Mouse (Mus musculus) heart, embryonic 16.5 days (tissue): Measurements from ENCODE around the gene Zfp719. TPM values are rescaled to one million over a fixed set of nuclear protein-coding genes. Genes with fewer than 3 reads are reported as not detected.

Experiments used
- ATAC-seq: fragments of 200-750 bp; cut with Nextera tagmentation; replicated peaks from 2 replicates; pipeline ENCODE4 v1.8.0; 2017; ENCODE audit warnings: moderate number of reproducible peaks; ENCODE audit not compliant: insufficient read depth, low FRiP score; ENCODE audit errors: extremely low read depth
- H3K27ac ChIP-seq: fragments of 300-500 bp; sonication (generic); 2 replicates; pipeline ENCODE4 v1.5.1; 2014; ENCODE audit warnings: mild to moderate bottlenecking, low read length, control low read depth, moderate library complexity
- H3K27me3 ChIP-seq: fragments of 300-500 bp; sonication (generic); 2 replicates; pipeline ENCODE4 v1.6.1; 2014; ENCODE audit warnings: low read length, mixed read lengths; ENCODE audit not compliant: control insufficient read depth, insufficient read depth
- H3K36me3 ChIP-seq: fragments of 300-500 bp; sonication (generic); 2 replicates; pipeline ENCODE4 v1.6.1; 2014; ENCODE audit not compliant: control insufficient read depth, insufficient read depth
- H3K4me1 ChIP-seq: fragments of 300-500 bp; sonication (generic); 2 replicates; pipeline ENCODE4 v1.6.1; 2014; ENCODE audit warnings: low read length, mixed read lengths; ENCODE audit not compliant: control insufficient read depth, insufficient read depth
- H3K4me2 ChIP-seq: fragments of 300-500 bp; sonication (generic); 2 replicates; pipeline ENCODE4 v1.6.1; 2014; ENCODE audit warnings: low read depth, mild to moderate bottlenecking, control low read depth, low read length
- H3K4me3 ChIP-seq: fragments of 300-500 bp; sonication (generic); 2 replicates; pipeline ENCODE4 v1.5.1; 2014; ENCODE audit warnings: mild to moderate bottlenecking, control low read depth, low read length
- H3K9ac ChIP-seq: fragments of 300-500 bp; sonication (generic); 2 replicates; pipeline ENCODE4 v1.6.1; 2014; ENCODE audit warnings: low read length, control low read depth
- H3K9me3 ChIP-seq: fragments of 300-500 bp; sonication (generic); replicated peaks from 2 replicates; pipeline ENCODE4 v1.6.1; 2016; ENCODE audit warnings: low read length; ENCODE audit not compliant: control insufficient read depth
- WGBS: fragments of 180-500 bp; shearing (Covaris S2); extraction: QIAGEN DNeasy Blood & Tissue Kit; methylation state at CpG from one replicate; pipeline ENCODE4 v1.1.7; 2014; 5-methylcytosine and 5-hydroxymethylcytosine counted together
- polyA plus RNA-seq: library from polyadenylated mRNA; unstranded; fragments of >200 nt; fragmentation: Nextera tagmentation; extraction: Ambion mirVana; gene quantifications from 2 replicates; pipeline ENCODE4 v1.2.1, GENCODE M21; 2015

The Zfp719 gene
- 7.4 TPM in 2 replicates for polyA plus RNA-seq

- H3K36me3 ChIP-seq, result peaks cover 11% of the 10 kb centered on the region
- H3K9me3 ChIP-seq, result no peaks in the 10 kb centered on the region
- peak; percentile 98 for ATAC-seq
- peak within 1 kb of the TSS; percentile 61 for H3K4me3 ChIP-seq
- peak within 1 kb of the TSS; percentile 68 for H3K9ac ChIP-seq
- peak within 1 kb of the TSS; percentile 87 for H3K27ac ChIP-seq
- no peaks in the 10 kb centered on the region for H3K27me3 ChIP-seq
- peak within 1 kb of the TSS; percentile 89 for H3K4me2 ChIP-seq
- WGBS, result under 1% methylated on average over 37 of the region's 37 CpGs
- H3K4me1 ChIP-seq, result peaks cover 7% of the 10 kb centered on the region
These were observed at the start of gene Zfp719 for GRCm38 (mm10) chr7:43579440-43580171. TSS of gene Zfp719 (plus strand) at chr7:43579610.

GRCm38 (mm10) chr7:43530216-43530785 lies 49.1 kb upstream of the Zfp719 start:
- 66% methylated on average over 8 of the region's 8 CpGs for WGBS
- Histone ChIP-seq H3K27ac (no peak overlapping the region), H3K4me1 (no peaks in the 10 kb centered on the region), H3K4me2 (no peak overlapping the region), H3K27me3 (no peaks in the 10 kb centered on the region), H3K4me3 (no peak overlapping the region), H3K9me3 (no peaks in the 10 kb centered on the region), H3K9ac (no peak overlapping the region), H3K36me3 (no peaks in the 10 kb centered on the region)
- no peak for ATAC-seq

GRCm38 (mm10) chr7:43532936-43533505 lies 46.4 kb upstream of the Zfp719 start:
- ATAC-seq, result no peak
- no peak overlapping the region for H3K4me2 ChIP-seq
- no peaks in the 10 kb centered on the region for H3K36me3 ChIP-seq
- H3K9me3 ChIP-seq, result no peaks in the 10 kb centered on the region
- H3K4me3 ChIP-seq, result no peak overlapping the region
- H3K9ac ChIP-seq, result no peak overlapping the region
- 78% methylated on average over 9 of the region's 9 CpGs for WGBS
- H3K27me3 ChIP-seq, result no peaks in the 10 kb centered on the region
- H3K27ac ChIP-seq, result no peak overlapping the region
- no peaks in the 10 kb centered on the region for H3K4me1 ChIP-seq

- no peak overlapping the region for H3K9ac ChIP-seq
- 63% methylated on average over 4 of the region's 4 CpGs for WGBS
- no peak overlapping the region for H3K27ac ChIP-seq
- ATAC-seq, result no peak
- H3K27me3 ChIP-seq, result no peaks in the 10 kb centered on the region
- H3K4me3 ChIP-seq, result no peak overlapping the region
- H3K9me3 ChIP-seq, result no peaks in the 10 kb centered on the region
- no peak overlapping the region for H3K4me2 ChIP-seq
- no peaks in the 10 kb centered on the region for H3K4me1 ChIP-seq
- no peaks in the 10 kb centered on the region for H3K36me3 ChIP-seq
These were observed 40.9 kb upstream of the Zfp719 start for GRCm38 (mm10) chr7:43538524-43538923.

GRCm38 (mm10) chr7:43544225-43544977 lies 35.0 kb upstream of the Zfp719 start, which contains the start of gene Cd33:
TSS of gene Cd33 (minus strand) at chr7:43544428.
- 73% methylated on average over 7 of the region's 7 CpGs for WGBS
- ATAC-seq, result no peak

GRCm38 (mm10) chr7:43545656-43546545 lies 33.5 kb upstream of the Zfp719 start:
- Histone ChIP-seq H3K27ac (no peak overlapping the region), H3K4me3 (no peak overlapping the region), H3K9me3 (no peaks in the 10 kb centered on the region), H3K27me3 (no peaks in the 10 kb centered on the region), H3K4me2 (no peak overlapping the region), H3K9ac (no peak overlapping the region), H3K4me1 (no peaks in the 10 kb centered on the region), H3K36me3 (no peaks in the 10 kb centered on the region)
- no peak for ATAC-seq
- 59% methylated on average over 7 of the region's 7 CpGs for WGBS

More at GRCm38 (mm10) chr7:43544225-43544977, 35.0 kb upstream of the Zfp719 start, which contains the start of gene Cd33:
- no peak within 1 kb of the TSS for H3K4me3 ChIP-seq
- H3K27ac ChIP-seq, result no peak within 1 kb of the TSS
- H3K9ac ChIP-seq, result no peak within 1 kb of the TSS
- H3K9me3 ChIP-seq, result no peaks in the 10 kb centered on the region
- H3K36me3 ChIP-seq, result no peaks in the 10 kb centered on the region
- H3K4me1 ChIP-seq, result no peaks in the 10 kb centered on the region
- H3K27me3 ChIP-seq, result no peaks in the 10 kb centered on the region
- H3K4me2 ChIP-seq, result no peak within 1 kb of the TSS

- no peaks in the 10 kb centered on the region for H3K36me3 ChIP-seq
- no peak overlapping the region for H3K4me3 ChIP-seq
- H3K9ac ChIP-seq, result no peak overlapping the region
- no peaks in the 10 kb centered on the region for H3K27me3 ChIP-seq
- no peak for ATAC-seq
- no peaks in the 10 kb centered on the region for H3K9me3 ChIP-seq
- no peak overlapping the region for H3K27ac ChIP-seq
- no peak overlapping the region for H3K4me2 ChIP-seq
- H3K4me1 ChIP-seq, result no peaks in the 10 kb centered on the region
- WGBS, result 28% methylated on average over 5 of the region's 5 CpGs
These were observed 31.7 kb upstream of the Zfp719 start for GRCm38 (mm10) chr7:43547666-43548065.

- 66% methylated on average over 4 of the region's 4 CpGs for WGBS
- no peak overlapping the region for H3K27ac ChIP-seq
- H3K4me1 ChIP-seq, result no peaks in the 10 kb centered on the region
- no peak overlapping the region for H3K4me2 ChIP-seq
- ATAC-seq, result no peak
- no peaks in the 10 kb centered on the region for H3K9me3 ChIP-seq
- H3K9ac ChIP-seq, result no peak overlapping the region
- H3K27me3 ChIP-seq, result no peaks in the 10 kb centered on the region
- H3K36me3 ChIP-seq, result no peaks in the 10 kb centered on the region
- no peak overlapping the region for H3K4me3 ChIP-seq
These were observed 31.2 kb upstream of the Zfp719 start for GRCm38 (mm10) chr7:43548206-43548605.
